Mouse (Mus musculus) small intestine, adult 2 months (tissue): ENCODE measurements at regions not wholly inside any gene's neighbourhood (a gene's known extent, or its start where the extent isn't known, plus 50 kb on each side); places are given as distances from the start of the nearest gene placed in this dataset.

Experiments used
- CTCF ChIP-seq: fragments of 200-500 bp; IDR thresholded peaks from 2 replicates; pipeline ENCODE4 v1.5.1; 2012; ENCODE audit warnings: low read depth, mild to moderate bottlenecking, control low read depth, inconsistent platforms, low read length, moderate library complexity, mixed read lengths; ENCODE audit not compliant: insufficient replicate concordance, insufficient read length; ENCODE audit errors: extremely low read depth
- POLR2A ChIP-seq: fragments of 200-500 bp; IDR thresholded peaks from 2 replicates; pipeline ENCODE4 v1.6.1; 2012; ENCODE audit warnings: low read depth, mild to moderate bottlenecking, control low read depth, inconsistent platforms, low read length, moderate library complexity

DNA sequence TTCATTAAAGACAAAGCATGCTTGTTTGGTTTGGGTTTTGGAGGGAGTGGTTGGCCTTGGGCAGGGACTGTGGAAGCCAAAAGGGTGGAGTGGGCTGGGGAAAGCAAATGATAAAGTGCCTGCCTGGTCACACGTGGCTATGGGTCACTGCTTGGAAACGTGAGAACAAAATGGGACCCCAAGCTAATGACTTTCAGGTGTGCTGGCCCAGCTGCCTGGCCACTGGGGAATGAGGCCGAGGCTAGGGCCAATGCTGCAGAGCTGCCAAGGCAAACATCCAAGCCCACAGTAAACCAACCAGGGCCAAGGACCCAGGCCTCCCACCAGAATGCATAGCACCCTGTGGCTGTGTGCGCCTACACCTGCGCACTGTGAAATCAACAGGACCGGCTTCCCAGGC is 737.7 kb downstream of the Gm826 start:
- no peak for TF ChIP-seq CTCF
- TF ChIP-seq POLR2A = no peak
